Mouse (Mus musculus): Measurements from ENCODE around the gene Rbfox3.

Gene Rbfox3

DNA sequence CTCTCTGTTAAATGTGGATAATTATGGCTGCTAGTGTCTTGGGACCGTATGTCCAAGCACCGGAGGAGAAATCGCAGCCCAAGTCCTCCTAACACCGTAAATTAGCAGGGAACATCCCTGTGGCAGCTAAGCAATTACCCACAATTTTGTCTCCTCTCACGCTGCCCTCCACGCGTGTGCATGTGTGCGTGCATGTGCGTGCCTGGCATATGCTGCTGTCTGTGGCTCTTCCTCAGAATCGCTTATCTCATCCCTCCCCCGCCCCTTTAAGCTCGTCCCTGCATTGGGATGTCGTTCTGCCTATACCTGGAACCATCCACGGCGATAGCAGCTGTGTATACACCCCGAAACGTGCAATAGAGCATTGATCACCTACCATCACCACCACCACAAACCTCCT is 156.4 kb downstream of the Rbfox3 start:
- DNase-seq = no peak

DNA sequence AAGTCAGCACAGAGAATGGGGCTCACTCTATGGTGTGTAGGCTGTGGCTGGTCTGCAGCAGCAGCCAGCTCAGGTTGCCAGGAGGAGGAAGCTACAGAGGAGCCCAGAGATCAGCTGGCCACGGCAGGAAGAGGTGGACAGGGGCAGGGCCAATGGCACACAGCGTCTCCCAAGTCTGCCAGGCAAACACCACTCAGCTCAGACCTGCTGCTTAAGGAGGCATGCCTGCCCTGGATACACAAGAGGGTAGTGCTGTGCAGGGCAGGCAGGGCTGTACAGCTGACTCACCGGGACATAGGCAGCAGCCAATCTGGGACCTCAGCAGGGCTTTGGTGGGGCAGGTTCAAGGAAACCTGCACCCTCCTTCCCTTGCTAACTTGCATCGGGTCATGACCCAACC is 156.9 kb downstream of the Rbfox3 start:
- no peak for DNase-seq

DNA sequence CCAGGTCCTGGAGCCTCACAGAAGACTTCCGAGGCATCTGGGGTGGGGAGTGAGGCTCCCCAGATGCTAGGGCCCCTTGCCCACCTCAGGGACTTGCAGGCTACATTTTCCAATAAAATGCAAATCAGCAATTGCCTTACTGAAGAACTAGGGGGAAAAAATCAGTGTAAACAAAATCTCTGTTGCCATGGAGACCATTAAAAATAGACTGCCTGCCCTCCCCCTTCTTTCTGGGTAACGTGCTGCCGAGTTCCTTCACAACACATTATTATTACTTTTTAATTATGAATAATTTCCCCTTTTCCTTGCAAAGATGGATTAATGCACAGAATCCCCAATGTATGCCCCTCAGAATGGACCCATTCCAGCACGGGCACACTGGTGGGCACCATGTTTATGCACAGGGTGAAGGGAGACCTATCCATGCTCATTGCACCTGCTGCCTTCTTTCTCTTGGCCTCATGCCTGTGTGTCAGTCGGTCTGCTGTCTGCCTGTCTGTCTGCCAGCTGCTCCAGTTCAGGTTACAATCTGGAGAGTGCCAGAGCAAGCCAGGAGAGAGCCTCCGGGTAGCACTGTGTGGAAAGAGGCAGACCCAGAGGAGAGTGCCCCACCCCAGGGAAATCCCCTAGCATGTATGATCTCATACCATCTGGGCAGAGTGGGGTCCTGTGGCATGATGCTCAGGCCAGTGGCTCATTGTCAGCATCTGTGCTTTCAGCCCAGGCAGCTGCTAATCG is 159.3 kb downstream of the Rbfox3 start:
- DNase-seq = no peak

DNA sequence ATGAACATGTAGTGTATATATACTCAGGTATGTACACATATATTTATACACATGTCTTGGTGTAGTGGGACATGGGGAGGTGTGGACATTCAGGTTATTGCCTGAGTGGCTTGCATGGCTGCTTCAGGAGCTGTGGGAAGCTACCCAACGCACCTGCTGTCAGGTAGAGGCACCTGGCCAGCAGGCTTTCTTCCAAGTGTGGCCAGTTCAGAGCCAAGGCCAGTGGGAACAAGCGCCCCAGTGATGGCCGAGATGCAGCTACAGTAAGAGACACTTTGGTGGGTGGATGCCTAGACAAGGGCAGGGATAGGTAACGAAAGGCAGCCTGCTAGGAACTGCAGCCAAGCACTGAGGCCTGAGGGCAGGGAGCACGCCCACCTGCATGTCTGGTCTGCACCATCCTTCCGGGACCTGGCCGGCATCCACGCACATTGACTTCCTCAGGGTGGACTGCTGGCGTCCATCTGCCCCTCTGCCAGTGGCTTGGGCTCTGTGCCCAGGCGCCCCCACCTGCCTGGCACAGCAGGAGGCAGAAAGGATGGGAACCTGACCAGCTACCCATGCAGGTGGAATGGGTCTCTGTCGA is 160.6 kb downstream of the Rbfox3 start:
- no peak for DNase-seq

DNA sequence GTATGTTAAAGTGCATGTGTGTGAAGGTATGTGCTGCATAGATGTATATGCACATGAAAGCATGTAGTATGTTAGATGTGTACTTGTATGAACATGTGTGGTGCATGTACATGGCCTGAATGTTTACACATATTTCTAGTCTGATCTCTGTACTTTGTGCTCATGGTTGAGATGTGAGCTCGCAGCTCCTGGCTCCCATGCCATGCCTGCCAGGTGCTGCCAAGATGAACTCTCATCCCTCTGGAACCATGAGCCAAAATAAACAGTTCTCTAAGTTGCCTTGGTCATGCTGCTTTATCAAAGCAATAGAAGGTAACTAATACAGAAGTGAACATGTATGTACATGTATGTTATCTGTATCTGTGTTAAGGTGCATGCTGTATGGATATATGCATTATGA is 161.9 kb downstream of the Rbfox3 start:
- DNase-seq = no peak

DNA sequence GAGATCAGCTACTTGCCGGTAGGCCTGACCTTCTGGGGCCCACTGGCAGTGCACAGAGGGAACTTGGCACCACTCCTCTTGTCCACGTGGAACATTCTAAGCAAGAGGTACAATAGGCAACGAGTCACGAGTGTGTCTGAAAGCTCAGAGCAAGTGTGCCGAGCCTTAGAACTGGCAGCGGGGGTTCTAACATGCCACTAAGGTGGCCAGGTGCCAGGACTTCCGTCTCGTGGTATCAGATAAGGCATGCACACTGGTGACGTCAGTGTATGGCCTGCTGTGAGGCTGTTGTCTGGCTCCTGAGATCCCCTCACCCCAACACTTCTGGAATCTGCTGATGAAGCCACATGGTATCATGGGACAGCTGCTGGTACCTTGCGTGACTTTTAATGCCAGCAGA is 162.8 kb downstream of the Rbfox3 start:
- no peak for DNase-seq

DNA sequence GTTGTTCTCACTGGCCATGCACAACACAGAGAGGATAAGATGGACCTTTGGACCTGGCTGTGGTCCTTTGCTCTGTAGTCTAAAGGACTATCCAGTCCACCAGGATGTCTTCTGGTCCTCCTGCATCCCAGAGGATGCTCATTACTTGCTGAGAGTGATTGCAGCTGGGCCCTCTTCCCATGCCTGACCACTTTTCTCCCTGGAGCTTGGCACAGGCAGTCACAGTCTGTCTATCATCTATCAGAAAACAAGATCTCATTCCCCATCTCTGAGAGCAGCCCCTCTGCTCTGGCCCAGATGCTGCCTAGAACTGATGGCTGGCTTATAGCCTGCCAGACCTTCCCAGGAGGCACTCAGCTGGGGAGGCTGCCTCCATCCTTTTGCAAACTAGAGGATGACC is 166.1 kb downstream of the Rbfox3 start:
- DNase-seq = no peak

DNA sequence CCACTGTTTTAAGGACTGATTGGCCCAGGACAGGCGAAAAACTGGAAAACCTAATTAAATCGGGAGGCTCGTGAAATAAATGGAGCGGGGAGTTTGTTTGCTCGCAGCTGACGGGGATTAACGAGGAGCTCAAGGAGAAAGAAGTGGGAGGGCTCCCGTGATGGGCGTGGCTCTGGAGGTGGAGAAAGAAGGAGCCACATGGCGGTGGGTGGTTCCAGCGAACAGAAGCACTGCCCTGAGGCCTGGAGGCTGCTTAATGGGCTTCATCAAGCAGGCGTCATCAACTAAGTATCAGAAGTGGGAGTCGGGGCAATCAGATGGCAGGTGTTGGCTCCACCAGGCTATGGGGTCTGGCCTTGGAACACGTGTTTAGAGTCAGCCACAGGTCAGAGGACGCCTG is 166.6 kb downstream of the Rbfox3 start:
- peak; percentile 71 for DNase-seq

DNA sequence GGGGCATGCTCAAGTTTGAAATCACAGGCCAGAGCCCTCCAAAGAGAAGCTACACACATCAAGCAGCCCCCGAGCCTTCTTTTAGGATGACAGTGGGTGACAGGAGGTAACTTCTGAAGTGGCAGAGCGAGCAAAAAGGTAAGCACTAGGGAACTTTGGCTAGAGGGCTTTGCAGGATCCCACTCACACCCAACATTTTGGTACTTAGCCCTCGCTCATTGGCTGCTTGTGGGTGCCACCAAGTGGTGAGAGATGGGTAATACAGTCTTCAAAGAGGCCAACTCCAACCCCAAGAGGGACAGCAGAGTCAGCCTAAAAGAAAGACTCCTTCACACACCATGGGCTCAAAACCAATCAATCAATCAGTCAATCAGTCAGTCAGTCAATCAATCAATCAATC is 168.6 kb downstream of the Rbfox3 start:
- peak; percentile 60 for DNase-seq

DNA sequence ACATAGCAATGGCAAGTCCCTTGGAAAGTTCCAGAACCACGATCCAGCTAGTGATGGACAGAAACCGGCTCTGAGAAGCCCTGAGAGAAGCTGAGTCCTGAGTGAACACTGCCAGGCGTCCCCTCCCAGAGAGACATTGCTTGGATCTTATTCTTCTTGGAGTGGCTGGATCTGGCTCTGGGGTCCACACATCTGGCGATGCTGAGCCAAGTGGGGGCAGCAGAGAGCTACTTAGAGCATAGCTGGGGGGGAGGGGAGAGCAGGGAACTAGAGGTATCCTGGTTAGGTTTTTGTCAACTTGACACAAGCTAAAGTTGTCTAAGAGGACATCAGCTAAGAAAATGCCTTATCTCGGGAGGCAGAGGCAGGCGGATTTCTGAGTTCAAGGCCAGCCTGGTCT is 170.1 kb downstream of the Rbfox3 start:
- no peak for DNase-seq

DNA sequence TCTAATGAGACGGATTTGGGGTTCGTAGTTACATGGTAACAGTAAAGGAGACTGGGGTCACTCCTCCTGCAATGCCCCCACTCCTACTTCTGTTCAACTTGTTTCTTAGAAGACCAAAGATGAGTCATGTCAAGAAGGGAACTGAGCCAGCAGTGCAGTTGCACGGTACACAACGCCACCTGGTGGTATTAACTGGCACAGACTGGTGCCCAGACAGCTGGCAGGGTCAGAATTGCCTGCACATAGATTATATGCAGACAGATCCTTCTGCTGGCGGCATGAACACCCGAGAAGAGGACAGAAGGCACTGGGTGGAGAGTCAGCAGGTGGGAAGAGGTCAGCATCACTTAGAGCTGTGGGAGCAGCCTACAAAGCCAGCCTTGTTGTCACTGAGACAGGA is 171.4 kb downstream of the Rbfox3 start:
- peak; percentile 79 for DNase-seq

DNA sequence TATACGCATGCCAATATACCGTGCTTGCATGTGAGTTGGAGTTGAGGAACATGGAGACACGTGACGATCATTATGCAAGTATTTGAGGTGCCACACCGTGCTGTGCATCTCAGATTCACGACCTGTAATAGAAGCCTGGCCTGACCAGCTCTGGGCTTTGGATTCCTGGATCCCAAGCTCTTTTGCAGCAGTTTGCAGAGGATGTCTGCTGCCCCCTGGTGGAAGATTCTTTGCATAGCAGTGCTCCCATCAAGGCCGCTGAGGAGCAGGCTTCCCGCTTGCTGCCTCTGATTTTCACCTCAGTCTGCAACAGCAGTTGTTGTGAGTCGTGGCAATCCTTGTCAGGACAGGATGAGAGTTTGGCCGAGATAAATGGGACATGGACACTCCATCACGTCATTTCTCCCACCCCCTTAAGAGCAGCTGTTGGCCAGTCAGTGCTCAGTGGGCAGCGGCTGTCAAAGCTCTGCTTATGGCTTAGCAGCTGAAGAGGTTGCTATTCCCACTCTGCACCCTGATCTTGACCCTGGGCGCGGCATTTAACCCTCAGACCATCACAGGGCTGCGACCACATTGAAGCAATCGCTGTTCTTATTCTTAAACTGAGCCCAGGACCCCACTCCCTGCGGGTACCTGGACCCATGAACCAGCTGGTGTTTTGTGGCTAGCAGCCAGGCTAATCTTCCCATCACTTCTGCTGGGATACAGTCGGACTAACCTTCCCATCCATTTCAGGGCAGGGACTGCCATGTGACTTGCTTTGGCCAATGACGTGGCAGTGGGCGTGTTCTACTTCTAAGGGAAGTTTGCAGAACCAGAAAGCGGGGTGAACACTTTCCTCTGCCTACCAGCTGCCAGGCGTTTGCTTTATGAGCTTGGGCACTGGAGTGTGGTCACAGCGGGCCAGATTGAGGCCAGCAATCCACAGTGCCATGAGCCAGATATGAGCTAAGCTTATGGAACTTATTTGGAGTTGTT is 172.3 kb downstream of the Rbfox3 start:
- DNase-seq = peak; percentile 86

DNA sequence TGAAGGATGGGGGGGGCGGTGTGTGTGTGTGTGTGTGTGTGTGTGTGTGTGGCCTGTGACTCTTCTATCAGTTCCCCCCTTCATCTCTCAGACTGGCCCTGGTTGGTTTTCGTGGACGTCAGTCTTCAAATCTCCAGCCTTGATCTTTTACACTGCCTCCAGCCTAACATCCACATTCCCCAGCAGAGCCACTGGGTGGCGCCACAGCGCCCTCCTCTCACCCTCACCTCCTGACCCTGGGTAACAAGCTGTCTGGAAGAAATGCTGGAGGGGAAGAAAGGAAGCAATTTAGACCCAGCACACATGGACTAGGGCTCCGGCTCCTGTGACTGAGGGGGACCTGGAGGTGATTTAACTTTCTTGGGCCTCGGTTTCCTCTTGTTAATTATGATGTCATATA is 173.1 kb downstream of the Rbfox3 start:
- DNase-seq = no peak

DNA sequence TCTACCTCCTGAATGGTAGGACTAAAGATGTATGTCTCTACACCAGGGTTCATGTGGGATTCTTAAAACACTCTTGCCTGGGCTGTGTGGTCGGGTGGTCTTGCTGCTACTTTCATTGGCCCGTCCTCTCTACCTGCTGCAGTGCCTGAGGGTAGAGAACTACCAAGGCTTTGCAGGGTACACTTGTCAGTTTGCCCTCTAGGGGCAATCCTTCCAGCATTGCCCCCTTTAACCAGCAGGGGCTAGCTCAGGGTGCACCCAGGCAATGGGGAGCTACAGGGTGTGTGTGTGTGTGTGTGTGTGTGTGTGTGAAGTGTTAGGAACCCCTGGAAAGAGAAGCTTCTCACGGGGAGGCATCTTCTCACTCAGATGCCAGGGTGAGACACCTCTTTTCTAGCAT is 173.6 kb downstream of the Rbfox3 start:
- no peak for DNase-seq

DNA sequence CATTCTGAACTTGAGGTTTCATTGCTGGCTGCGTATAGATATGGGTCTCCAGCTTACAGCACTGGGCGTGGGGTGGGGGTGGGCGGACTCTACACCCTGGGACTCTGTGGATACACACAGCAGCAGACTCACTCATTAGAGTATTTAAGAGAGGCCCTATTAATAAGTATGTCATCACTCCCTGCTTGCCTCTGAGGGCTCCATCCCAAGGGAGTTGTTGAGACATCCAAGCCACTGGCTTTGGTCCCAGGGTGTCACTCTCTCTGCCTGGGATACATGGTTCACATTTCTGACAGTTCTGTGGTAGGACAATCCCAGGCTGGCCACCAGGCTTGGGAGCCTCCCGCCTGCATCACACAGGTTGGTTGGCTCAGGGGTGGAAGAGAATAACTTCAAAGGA is 174.4 kb downstream of the Rbfox3 start:
- peak; percentile 66 for DNase-seq

DNA sequence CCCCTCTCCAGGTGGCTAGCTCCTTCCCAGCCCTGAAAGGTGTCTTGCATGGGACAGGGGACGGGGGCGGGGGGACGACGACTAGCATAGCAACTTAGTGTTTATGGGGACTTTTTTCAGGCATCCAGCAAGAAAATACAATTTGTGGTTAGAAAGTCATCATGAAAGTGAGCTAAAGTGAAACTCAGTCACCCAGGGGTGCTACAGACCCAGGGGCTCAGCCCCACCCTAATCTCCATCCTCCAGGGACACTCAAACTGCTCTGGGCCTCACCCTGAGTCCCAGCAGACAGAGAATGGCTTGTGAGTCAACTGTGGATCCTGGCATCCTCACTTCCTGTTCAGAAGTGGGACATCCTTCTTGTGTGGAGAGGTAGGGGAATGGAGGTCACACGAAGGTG is 179.7 kb downstream of the Rbfox3 start:
- no peak for DNase-seq

DNA sequence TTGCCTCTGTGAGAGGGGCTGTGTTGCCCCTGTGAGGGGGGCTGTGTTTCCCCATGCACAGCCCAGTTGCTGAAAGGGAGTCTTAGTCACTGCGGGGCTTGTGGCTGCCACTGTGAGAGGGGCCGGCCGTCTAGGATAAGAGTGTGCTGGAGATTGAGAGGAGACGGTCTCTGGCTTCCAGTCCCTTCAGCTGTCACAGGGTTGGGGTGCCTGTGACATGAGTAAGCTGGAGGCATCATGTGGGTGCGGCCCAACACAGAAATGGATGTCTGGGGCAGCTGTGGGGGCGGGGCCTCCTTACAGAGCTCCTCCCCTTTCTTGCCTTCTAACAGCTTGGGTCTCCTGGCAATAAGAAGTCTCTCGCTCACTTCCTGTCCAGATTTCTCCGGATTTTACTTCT is 182.0 kb downstream of the Rbfox3 start:
- peak; percentile 94 for DNase-seq

DNA sequence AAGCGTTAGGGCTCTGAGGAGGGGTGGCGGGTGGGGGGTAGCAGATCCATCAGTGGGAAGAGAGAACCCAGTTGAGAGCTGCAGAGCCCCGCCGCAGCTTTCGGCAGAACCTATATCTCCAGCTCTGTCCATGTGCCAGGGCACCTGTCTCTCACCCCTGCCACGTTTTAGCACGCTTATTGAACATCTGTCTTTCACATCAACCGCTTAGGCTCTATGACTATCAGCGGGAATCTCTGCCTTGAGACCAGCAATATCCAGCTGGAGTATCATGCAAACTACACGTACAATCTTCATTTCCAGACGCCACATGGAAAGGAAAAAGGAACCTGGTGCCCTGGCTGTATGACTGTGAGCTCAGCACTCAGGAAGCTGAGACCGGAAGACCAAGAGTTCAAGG is 182.6 kb downstream of the Rbfox3 start:
- no peak for DNase-seq

DNA sequence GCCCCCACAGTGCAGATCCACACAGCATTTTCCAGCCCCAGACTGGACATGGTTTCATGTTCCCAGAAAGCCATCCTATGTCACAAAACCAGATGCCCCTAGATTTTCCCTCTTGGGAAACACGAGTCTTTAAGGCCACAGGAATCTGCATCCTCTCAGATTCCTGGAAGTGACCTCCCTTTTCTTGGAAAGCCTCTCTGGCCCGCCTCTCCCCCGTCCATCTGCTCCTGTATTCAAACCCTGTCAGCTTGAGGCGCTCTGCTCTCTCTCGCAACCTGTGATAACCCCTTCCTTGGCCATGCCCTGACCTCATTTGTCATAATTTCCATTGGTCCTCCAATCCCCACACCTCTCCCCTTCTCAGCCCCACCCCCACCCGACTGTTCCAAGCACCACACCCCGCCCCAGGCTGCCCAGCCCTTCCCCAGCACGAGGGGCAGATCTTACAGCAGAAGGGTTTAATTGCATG is 183.3 kb downstream of the Rbfox3 start:
- peak; percentile 67 for DNase-seq

DNA sequence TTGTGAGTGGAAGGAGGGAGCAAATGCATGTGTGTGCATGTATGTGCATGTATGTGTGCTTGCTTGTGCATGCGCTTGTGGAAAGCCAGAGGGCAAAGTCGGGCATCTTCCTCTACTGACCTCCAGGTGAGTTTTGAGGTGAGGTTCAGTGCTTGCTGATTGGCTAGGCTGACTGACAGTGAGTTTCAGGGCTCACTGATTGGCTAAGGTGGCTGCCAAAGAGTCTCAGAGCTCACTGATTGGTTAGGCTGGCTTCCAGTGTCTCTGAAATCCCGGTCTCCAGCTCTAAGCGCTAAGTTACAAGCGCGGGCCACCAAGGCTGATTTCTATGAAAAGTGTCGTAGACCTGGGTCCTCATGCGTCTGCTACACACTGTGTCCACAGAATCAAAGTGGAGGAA is 185.0 kb downstream of the Rbfox3 start:
- DNase-seq = no peak

DNA sequence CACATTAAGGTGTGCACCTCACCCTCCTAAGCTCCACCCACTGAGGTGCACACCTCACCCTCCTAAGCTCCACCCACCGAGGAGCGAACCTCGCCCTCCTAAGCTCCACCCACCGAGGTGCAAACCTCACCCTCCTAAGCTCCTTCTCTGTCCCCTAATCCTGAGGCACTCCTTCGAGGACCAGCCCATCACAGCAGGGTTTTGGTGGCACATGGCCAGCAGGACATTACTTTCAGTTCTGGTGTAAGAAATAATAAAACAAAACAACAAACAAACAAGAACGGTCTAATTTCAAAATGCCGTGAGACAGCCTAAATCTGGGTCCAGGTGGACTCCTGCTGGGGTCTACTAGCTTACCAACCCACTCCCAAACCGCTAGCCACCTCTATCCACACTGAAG is 187.0 kb downstream of the Rbfox3 start:
- no peak for DNase-seq

DNA sequence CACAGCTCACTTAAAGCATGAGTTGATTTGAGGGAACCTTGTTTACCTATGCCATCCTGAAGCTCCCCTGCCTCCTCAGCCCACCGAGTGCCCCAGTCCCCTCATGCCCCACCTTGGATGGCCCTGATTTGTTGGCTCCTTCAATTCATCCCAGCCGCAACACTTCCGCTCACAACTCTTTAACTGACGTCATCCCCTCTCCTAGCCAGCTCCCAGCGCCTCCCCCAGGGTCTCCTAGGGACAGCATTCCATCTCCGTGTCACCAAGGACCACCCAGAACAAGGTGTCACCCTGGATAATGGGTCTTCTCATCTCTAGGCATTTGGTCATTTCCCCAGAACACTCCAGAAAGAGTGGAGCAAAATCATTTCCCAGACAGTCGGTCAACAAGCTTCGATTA is 188.2 kb downstream of the Rbfox3 start:
- peak; percentile 68 for DNase-seq

DNA sequence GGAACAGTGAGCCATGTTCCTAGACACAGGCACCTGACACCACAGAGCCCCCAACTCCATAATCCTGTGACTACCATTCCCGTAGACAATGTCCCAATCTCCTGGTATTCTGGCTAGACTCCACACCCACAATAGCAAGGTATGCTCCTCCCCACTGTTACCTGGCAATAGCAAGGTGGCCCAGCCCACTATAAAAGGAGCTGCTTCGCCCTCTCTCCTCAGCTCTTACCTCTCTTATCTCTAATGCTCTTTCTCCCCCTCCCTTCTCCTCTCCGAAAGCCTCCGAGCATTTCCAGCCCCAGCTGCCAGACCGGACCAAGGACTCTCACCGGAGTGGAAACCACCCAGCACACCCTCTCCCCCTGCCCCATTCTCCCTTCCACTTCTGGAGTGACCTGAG is 189.5 kb downstream of the Rbfox3 start:
- no peak for DNase-seq

Measured in lung, postnatal 10 days (tissue).